Mouse (Mus musculus): ENCODE measurements around the gene Gm6034.

DNA sequence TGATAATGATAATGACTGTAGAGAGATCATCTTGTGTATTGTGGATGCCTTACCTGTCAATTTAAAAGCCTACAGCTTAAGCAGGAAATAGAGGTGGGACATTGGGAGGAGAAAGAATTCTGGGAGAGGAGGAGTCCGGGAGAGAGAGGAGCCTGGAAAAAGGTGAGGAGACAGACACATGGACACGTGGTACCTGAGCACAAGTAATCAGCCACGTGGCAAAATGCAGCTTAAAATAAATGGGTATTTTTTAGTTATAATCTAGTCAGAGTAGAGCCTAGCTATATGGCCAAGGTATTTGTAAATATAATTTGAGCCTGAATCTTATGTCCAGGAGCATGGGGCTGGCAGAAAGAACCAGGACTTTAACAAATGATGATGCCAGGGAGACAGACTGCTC, 23.2 kb upstream of the Gm6034 start:
- TF ChIP-seq POLR2A (IDR thresholded peaks at IDR 0.05; ENCODE audit: borderline replicate concordance, low read depth, low read length) (no peak), CTCF (IDR thresholded peaks at IDR 0.05; ENCODE audit: low read depth, low read length) (no peak)
